Mouse (Mus musculus): ENCODE measurements around the gene Slc6a18. TPM values are rescaled to one million over a fixed set of nuclear protein-coding genes. Genes with fewer than 3 reads are reported as not detected.
A peak's percentile ranks its signal among the peaks of the same experiment; 100 is the strongest.

The Slc6a18 gene
- total RNA-seq, 2 experiments from 2014 or later: not detected

DNA sequence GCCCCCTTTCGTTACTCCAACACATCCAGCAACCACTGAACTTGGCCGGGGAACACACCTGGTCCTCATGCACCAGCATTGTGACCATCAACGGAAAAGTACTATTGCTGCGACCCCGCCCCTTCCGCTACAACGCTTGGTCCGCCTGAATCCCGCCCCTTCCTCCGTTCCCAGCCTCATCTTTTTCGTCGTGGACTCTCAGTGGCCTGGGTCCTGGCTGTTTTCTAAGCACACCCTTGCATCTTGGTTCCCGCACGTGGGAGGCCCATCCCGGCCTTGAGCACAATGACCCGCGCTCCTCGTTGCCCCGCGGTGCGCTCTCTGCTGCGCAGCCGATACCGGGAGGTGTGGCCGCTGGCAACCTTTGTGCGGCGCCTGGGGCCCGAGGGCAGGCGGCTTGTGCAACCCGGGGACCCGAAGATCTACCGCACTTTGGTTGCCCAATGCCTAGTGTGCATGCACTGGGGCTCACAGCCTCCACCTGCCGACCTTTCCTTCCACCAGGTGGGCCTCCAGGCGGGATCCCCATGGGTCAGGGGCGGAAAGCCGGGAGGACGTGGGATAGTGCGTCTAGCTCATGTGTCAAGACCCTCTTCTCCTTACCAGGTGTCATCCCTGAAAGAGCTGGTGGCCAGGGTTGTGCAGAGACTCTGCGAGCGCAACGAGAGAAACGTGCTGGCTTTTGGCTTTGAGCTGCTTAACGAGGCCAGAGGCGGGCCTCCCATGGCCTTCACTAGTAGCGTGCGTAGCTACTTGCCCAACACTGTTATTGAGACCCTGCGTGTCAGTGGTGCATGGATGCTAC is 50.9 kb downstream of the Slc6a18 start, which contains the start of gene Tert:
TSS of gene Tert (plus strand) at position 167 of the 805 bp plus-strand sequence.
- peak; percentile 39 to 68 for DNase-seq (ENCODE audit: extremely low spot score in 1 of 2, low spot score in 2 of 2)
- intact Hi-C loops (cut with DNase I): loop anchor here (5.0 kb wide), 1 partner anchor 200 kb away; no protein-coding TSS in a partner anchor

DNA sequence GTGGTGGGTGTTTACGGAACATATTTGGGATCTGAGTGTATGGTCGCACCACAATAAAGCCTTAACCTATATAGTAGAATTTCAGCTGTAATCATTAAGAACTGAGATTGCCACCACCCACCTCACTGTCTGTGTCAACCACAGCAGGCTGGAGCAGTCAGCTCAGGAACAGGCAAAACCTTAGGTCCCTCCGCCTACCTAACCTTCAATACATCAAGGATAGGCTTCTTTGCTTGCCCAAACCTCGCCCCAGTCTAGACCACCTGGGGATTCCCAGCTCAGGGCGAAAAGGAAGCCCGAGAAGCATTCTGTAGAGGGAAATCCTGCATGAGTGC is 51.4 kb downstream of the Slc6a18 start:
- DNase-seq (ENCODE audit: extremely low spot score in 1 of 2, low spot score in 2 of 2): no peak
- intact Hi-C loops (cut with DNase I): loop anchor here (5.0 kb wide), 1 partner anchor 199 kb away; no protein-coding TSS in a partner anchor

DNA sequence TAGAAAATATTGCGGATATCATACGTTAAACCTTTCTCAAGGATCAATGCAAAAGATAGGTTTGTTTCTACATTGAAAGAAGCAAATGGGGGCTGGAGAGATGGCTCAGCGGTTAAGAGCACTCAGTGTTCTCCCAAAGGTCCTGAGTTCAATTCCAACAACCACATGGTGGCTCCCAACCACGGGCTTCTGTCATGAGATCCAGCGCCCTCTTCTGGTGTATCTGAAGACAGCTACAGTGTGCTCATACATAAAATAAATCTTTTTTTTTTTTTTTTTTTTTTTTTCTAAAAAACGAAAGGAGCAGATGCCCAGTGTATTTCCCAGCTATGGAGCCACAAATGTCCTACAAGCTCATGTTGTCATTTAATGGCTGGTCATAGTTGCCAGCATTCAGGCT is 57.2 kb downstream of the Slc6a18 start:
- DNase-seq (ENCODE audit: extremely low spot score in 1 of 2, low spot score in 2 of 2): no peak
- intact Hi-C loops (cut with DNase I): loop anchor here (5.0 kb wide), 1 partner anchor 108 kb away; no protein-coding TSS in a partner anchor

DNA sequence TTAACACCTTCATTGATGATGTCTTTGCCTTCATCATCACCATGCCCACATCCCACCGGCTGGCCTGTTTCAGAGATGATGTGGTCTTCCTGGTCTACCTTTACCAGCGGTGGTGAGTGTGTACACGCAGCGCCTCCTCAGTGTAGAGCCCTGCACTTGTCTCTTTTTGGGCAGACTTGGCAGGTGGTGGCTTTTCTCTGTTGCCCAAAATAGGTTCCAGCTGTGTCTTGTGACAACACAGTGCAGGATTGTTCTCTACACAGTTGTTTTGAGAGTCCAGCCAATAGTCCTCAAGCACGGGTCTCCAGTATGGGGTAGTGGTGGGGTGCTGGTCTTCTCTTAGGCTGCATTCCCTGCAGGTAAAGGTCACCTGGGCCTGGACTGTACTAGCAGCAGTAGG is 59.4 kb downstream of the Slc6a18 start:
- intact Hi-C loops (cut with DNase I): no loop called here
- DNase-seq (ENCODE audit: extremely low spot score in 1 of 2, low spot score in 2 of 2): no peak

Other genes starting within 250 kb of the Slc6a18 start
- gene Lpcat1, start 210.8 kb downstream of the Slc6a18 start, total RNA-seq (2021): 10 to 100 TPM; 63.0 to 64.0 TPM
- under 1 TPM; 0.21 to 0.32 TPM for gene Slc6a3, start 141.3 kb downstream of the Slc6a18 start, total RNA-seq (2021)
- 100 to 1,000 TPM; 123 to 124 TPM for gene Clptm1l, start 74.0 kb downstream of the Slc6a18 start, total RNA-seq (2021)
- gene Tert, start 51.1 kb downstream of the Slc6a18 start, total RNA-seq (2021): 1 to 10 TPM; 4.1 to 5.0 TPM
- gene Slc6a19, start 26.8 kb upstream of the Slc6a18 start, total RNA-seq (2021): not detected
- gene Slc12a7, start 55.1 kb upstream of the Slc6a18 start, total RNA-seq (2021): 1 to 10 TPM; 6.0 to 7.3 TPM
- gene Nkd2, start 169.6 kb upstream of the Slc6a18 start, total RNA-seq (2021): 1 to 10 TPM; 6.5 to 6.6 TPM

All from left cerebral cortex, postnatal 10 days (tissue).